ENCODE assay signal across 18 mouse cellular contexts in the genomic region with DNA sequence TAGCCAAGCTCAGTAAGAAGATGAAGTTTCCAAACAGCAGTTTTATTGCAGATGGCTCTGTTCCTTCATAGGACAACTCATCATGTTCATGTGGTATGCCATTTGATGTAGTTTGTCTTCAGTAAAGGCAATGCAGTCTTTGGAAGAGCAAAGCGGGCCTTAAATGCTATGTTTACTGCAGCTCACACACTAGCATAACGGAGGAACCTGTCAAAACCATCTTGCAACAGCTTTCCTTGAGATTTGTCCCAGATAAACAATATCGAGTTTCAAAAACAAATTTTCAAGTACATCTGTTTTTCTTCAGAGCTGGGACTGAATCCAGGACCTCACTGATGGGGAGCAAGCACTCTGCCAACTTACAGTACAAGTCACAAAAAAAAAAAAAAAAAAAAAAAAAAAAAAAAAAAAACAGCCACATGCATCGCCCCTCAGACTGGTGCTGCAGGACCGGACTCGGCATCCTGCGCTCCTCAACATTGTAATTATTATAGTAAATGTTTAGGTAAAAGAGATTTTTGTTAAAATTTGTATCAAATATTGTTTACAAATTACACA.
DNase-seq lines count a peak whose midpoint lies in the region; ATAC-seq and TF ChIP-seq lines count a peak whose summit lies in the region.
"Had no signal": no experiment of that assay in that cellular context is flagged by ENCODE, and none has a peak within 500 bp of the region (broad histone marks: within the 10 kb centered on the region; RNA-seq: fewer than 3 reads in every experiment).

No protein-coding gene starts in this region.

- H3K9me3 ChIP-seq in forebrain, embryonic 14.5 days (replicated peaks; ENCODE audit: control insufficient read depth, low read length), result no peaks in the 10 kb centered on the region
- H3K9me3 ChIP-seq in forebrain, embryonic 13.5 days (replicated peaks), result no peaks in the 10 kb centered on the region
- no peaks in the 10 kb centered on the region for H3K9me3 ChIP-seq in midbrain, embryonic 16.5 days (replicated peaks; ENCODE audit: control insufficient read depth, low read length, poor library complexity, severe bottlenecking)
- H3K9me3 ChIP-seq: hindbrain, embryonic 15.5 days; neural tube, embryonic 13.5 days had no signal

- DNase-seq in forebrain, embryonic 14.5 days (ENCODE audit: low spot score), result peak; percentile 67
- DNase-seq in layer of hippocampus, adult 9-11 months, result peak; percentile 4
- DNase-seq in layer of hippocampus, postnatal 36 days, result no peak
- peak; percentile 74 for DNase-seq in brain, embryonic 14.5 days (ENCODE audit: low read depth)
- DNase-seq in lung, postnatal 14 days, result peak; percentile 16
- DNase-seq: adrenal gland, adult 8-10 months; cerebellum, adult 2 months; gastrocnemius, postnatal 14 days; right cerebral cortex, postnatal 14 days; thymus, postnatal 25 days had no signal

- WGBS in forebrain, embryonic 14.5 days, result 77% methylated on average over 7 of the region's 7 CpGs
- WGBS in forebrain, embryonic 13.5 days, result 83% methylated on average over 7 of the region's 7 CpGs
- WGBS in midbrain, embryonic 16.5 days, result 90% methylated on average over 7 of the region's 7 CpGs

- H3K36me3 ChIP-seq in forebrain, embryonic 14.5 days (ENCODE audit: control insufficient read depth, insufficient read depth, low read length), result no peaks in the 10 kb centered on the region
- no peaks in the 10 kb centered on the region for H3K36me3 ChIP-seq in forebrain, embryonic 13.5 days (ENCODE audit: poor library complexity, severe bottlenecking)
- H3K36me3 ChIP-seq in midbrain, embryonic 16.5 days (ENCODE audit: control insufficient read depth, insufficient read depth, low read length), result no peaks in the 10 kb centered on the region
- H3K36me3 ChIP-seq: hindbrain, embryonic 15.5 days; neural tube, embryonic 13.5 days had no signal

- no peak overlapping the region for H3K4me2 ChIP-seq in forebrain, embryonic 14.5 days (ENCODE audit: low read length)
- no peak overlapping the region for H3K4me2 ChIP-seq in forebrain, embryonic 13.5 days
- H3K4me2 ChIP-seq in midbrain, embryonic 16.5 days (ENCODE audit: low read length), result no peak overlapping the region
- H3K4me2 ChIP-seq: hindbrain, embryonic 15.5 days; midbrain, embryonic 11.5 days; neural tube, embryonic 13.5 days had no signal

- no peak overlapping the region for H3K4me3 ChIP-seq in forebrain, embryonic 14.5 days (ENCODE audit: low read depth, low read length)
- no peak overlapping the region for H3K4me3 ChIP-seq in forebrain, embryonic 13.5 days
- H3K4me3 ChIP-seq in midbrain, embryonic 16.5 days (ENCODE audit: low read depth, low read length), result no peak overlapping the region
- H3K4me3 ChIP-seq: hindbrain, embryonic 15.5 days; neural tube, embryonic 13.5 days had no signal

- H3K4me1 ChIP-seq in forebrain, embryonic 14.5 days (ENCODE audit: control insufficient read depth, insufficient read depth, low read length), result no peaks in the 10 kb centered on the region
- no peaks in the 10 kb centered on the region for H3K4me1 ChIP-seq in forebrain, embryonic 13.5 days
- no peaks in the 10 kb centered on the region for H3K4me1 ChIP-seq in midbrain, embryonic 16.5 days (ENCODE audit: control insufficient read depth, insufficient read depth, low read length)
- H3K4me1 ChIP-seq: hindbrain, embryonic 15.5 days; neural tube, embryonic 13.5 days had no signal

- H3K27ac ChIP-seq in forebrain, embryonic 14.5 days (ENCODE audit: low read depth, low read length), result no peak overlapping the region
- H3K27ac ChIP-seq in forebrain, embryonic 13.5 days, result no peak overlapping the region
- no peak overlapping the region for H3K27ac ChIP-seq in midbrain, embryonic 16.5 days (ENCODE audit: low read length)
- H3K27ac ChIP-seq: hindbrain, embryonic 15.5 days; macrophage; neural tube, embryonic 13.5 days; stomach, postnatal 0 days had no signal

- no peak for TF ChIP-seq POLR2A in brain, embryonic 14.5 days (IDR thresholded peaks at IDR 0.05; ENCODE audit: borderline replicate concordance, extremely low read depth, insufficient read depth, insufficient read length, poor library complexity, severe bottlenecking)

- ATAC-seq in forebrain, embryonic 14.5 days, result peak; percentile 69; the same call in 1 of the 2 replicates
- no peak; the same call in 1 of the 2 replicates for ATAC-seq in forebrain, embryonic 13.5 days
- ATAC-seq in midbrain, embryonic 16.5 days, result no peak
- ATAC-seq: intestine, embryonic 16.5 days had no signal

- no peaks in the 10 kb centered on the region for H3K27me3 ChIP-seq in forebrain, embryonic 14.5 days (replicated peaks; ENCODE audit: control insufficient read depth, insufficient read depth, low read length)
- no peaks in the 10 kb centered on the region for H3K27me3 ChIP-seq in forebrain, embryonic 13.5 days
- H3K27me3 ChIP-seq in midbrain, embryonic 16.5 days (ENCODE audit: control insufficient read depth, insufficient read depth, low read depth, low read length), result no peaks in the 10 kb centered on the region
- H3K27me3 ChIP-seq: hindbrain, embryonic 15.5 days; neural tube, embryonic 13.5 days had no signal

- no peak overlapping the region for H3K9ac ChIP-seq in forebrain, embryonic 14.5 days (ENCODE audit: low read length)
- no peak overlapping the region for H3K9ac ChIP-seq in forebrain, embryonic 13.5 days
- no peak overlapping the region for H3K9ac ChIP-seq in midbrain, embryonic 16.5 days (ENCODE audit: low read depth, low read length)
- H3K9ac ChIP-seq: hindbrain, embryonic 15.5 days; neural tube, embryonic 13.5 days had no signal

- no peak for TF ChIP-seq CTCF in brain, embryonic 14.5 days (IDR thresholded peaks at IDR 0.05; ENCODE audit: borderline replicate concordance, extremely low read depth, insufficient read depth, insufficient read length)

Comparison
In these comparisons a context has a peak if more than half of its experiments do, and no peak if none do; other contexts are left out.
1. DNase-seq: peak in forebrain, embryonic 14.5 days (single experiment), layer of hippocampus, adult 9-11 months (single experiment), brain, embryonic 14.5 days (single experiment) and lung, postnatal 14 days (single experiment); none in layer of hippocampus, postnatal 36 days (0 of 2).